Mouse (Mus musculus): ENCODE data around the gene Otog. TPM values are rescaled to one million over a fixed set of nuclear protein-coding genes. Genes with fewer than 3 reads are reported as not detected.

Otog gene
- polyA plus RNA-seq, 1 experiment from 2014 or later: 0.04 TPM

DNA sequence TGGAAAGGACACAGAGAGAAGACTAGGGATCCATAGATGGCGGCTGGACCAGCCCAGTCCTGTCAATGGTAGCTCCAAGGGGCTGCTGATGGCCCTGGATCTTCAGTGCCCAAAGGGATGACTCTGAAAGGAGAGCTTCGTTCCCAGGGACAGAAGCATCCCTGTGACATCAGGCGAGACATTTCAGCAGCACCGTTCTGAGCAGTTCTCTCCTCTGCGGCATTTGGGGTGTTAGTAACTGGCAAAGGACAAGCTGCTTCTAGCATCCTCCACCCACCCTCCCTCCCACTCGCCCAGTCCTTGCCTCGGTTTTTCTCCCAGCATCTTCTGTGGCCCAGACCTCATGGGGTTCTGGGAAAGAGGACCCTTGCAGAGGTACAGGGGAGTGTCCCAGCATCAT, 41.5 kb downstream of the Otog start:
- Histone ChIP-seq H3K9ac (no peak overlapping the region), H3K4me3 (no peak overlapping the region), H3K36me3 (no peaks in the 10 kb centered on the region), H3K9me3 (no peaks in the 10 kb centered on the region), H3K4me1 (peaks cover 10% of the 10 kb centered on the region), H3K27me3 (replicated peaks) (peaks cover 84% of the 10 kb centered on the region), H3K4me2 (no peak overlapping the region), H3K27ac (replicated peaks) (no peak overlapping the region)
- no peak for ATAC-seq (ENCODE audit: extremely low read depth, insufficient number of reproducible peaks, low FRiP score, low TSS enrichment)
- 46% methylated on average over 7 of the region's 7 CpGs for WGBS

DNA sequence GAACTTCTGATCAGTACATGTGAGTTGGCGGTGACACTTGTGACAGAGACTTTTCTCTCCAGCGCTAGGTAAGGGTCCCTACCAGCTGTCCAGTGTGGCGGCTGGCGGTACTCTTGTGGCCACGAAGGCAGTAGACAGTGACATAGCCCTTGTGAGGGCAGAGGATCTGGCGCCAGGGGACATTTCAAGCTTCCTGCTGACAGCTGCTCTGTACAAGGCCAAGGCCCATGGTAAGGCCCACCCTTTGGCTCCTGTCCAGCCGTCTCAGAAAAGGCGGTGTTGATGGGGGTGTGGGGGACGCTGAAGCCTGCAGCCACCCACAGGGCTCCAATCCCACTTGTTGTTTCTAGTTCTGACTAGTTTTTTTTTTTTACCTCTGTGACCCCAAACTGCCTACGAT, 42.9 kb downstream of the Otog start:
- peaks cover 10% of the 10 kb centered on the region for H3K4me1 ChIP-seq
- no peaks in the 10 kb centered on the region for H3K36me3 ChIP-seq
- H3K9ac ChIP-seq: peak overlapping the region; percentile 19; the same call in 1 of the 2 replicates
- H3K4me3 ChIP-seq: no peak overlapping the region
- peaks cover 86% of the 10 kb centered on the region for H3K27me3 ChIP-seq (replicated peaks)
- WGBS: 39% methylated on average over 10 of the region's 10 CpGs
- H3K9me3 ChIP-seq: no peaks in the 10 kb centered on the region
- H3K27ac ChIP-seq (replicated peaks): no peak overlapping the region
- H3K4me2 ChIP-seq: no peak overlapping the region
- ATAC-seq (ENCODE audit: extremely low read depth, insufficient number of reproducible peaks, low FRiP score, low TSS enrichment): no peak

DNA sequence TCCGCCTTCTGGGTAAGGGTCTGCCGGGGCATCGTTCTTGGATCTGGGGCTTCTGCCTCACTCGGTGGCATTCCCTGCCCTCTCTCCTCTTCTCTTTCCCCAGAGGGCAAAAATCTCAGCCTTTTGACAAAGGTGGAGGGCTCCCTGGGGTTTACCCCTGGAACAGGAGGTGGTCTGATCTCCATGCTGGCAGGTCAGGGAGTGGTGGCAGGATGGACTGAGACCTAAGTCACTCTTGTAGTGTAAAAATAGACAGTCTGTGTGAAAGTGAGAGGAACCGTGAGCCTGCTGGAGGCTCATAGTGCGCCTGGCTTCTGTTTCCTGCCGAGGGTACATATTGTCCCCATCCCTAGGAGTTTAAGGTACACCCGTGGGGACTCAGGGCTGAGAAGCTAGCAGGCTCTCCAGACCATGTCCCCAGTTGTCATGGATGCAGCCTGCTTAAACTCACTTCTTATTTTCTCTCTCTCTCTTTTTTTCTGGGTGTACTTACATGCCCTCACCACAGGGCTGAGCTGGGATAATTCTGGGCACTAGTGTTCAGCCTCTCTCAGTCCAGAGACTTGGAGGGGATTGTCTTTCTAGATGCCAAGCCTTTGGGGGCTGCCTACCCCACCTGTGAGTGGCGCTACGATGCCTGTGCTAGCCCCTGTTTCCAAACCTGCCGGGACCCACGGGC, 44.5 kb downstream of the Otog start:
- 73% methylated on average over 12 of the region's 12 CpGs for WGBS
- Histone ChIP-seq H3K4me1 (peaks cover 10% of the 10 kb centered on the region), H3K9me3 (no peaks in the 10 kb centered on the region), H3K27ac (replicated peaks) (no peak overlapping the region), H3K36me3 (no peaks in the 10 kb centered on the region), H3K4me2 (no peak overlapping the region), H3K9ac (no peak overlapping the region), H3K27me3 (replicated peaks) (peaks cover 91% of the 10 kb centered on the region), H3K4me3 (no peak overlapping the region)
- no peak for ATAC-seq (ENCODE audit: extremely low read depth, insufficient number of reproducible peaks, low FRiP score, low TSS enrichment)

DNA sequence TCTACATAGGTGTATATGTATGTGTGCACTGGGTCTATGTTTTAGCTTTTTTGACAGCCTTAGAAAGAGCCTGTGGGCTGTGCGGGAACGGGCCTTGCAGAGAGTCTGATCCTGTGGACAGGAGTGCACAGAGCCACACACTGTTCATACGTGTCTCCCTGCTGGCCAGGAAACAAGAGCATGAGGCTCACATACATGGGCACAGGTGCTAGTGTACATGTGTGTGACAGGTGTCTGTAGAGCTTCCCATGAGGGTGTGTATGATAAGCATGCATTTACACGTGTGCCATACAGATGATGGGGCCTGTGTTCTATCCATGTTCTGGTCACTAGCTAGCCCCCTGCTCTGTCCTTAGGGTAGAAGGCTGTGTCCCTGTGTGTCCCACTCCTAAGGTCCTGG, 45.6 kb downstream of the Otog start:
- no peak overlapping the region for H3K27ac ChIP-seq (replicated peaks)
- H3K4me1 ChIP-seq: peaks cover 10% of the 10 kb centered on the region
- H3K27me3 ChIP-seq (replicated peaks): peaks cover 88% of the 10 kb centered on the region
- no peak for ATAC-seq (ENCODE audit: extremely low read depth, insufficient number of reproducible peaks, low FRiP score, low TSS enrichment)
- H3K4me3 ChIP-seq: no peak overlapping the region
- H3K9ac ChIP-seq: no peak overlapping the region
- no peaks in the 10 kb centered on the region for H3K36me3 ChIP-seq
- H3K9me3 ChIP-seq: no peaks in the 10 kb centered on the region
- no peak overlapping the region for H3K4me2 ChIP-seq
- 80% methylated on average over 4 of the region's 4 CpGs for WGBS

DNA sequence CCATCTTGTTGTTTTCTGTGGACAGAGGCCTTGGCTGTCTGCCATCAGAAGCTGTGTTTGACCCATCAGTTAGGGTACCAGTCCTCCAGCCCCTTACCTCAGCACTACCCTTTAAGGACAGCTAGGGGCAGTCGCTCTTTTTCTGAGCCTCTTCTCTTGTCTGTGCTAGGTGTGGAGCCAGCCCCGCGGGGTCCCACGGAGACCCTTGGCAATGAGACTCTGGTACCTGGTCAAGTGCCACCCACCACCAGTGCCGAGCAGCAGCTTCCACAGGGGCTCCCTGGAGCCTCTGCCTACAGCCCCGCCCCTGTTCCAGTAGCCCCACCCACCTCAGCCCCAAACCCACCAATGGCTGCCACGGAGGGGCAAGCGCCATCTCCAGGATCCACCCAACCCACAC, 46.3 kb downstream of the Otog start:
- H3K4me1 ChIP-seq: peaks cover 10% of the 10 kb centered on the region
- H3K4me2 ChIP-seq: no peak overlapping the region
- no peaks in the 10 kb centered on the region for H3K36me3 ChIP-seq
- ATAC-seq (ENCODE audit: extremely low read depth, insufficient number of reproducible peaks, low FRiP score, low TSS enrichment): no peak
- no peak overlapping the region for H3K27ac ChIP-seq (replicated peaks)
- H3K9ac ChIP-seq: no peak overlapping the region
- no peak overlapping the region for H3K4me3 ChIP-seq
- H3K9me3 ChIP-seq: no peaks in the 10 kb centered on the region
- 23% methylated on average over 8 of the region's 8 CpGs for WGBS
- peaks cover 88% of the 10 kb centered on the region for H3K27me3 ChIP-seq (replicated peaks)

DNA sequence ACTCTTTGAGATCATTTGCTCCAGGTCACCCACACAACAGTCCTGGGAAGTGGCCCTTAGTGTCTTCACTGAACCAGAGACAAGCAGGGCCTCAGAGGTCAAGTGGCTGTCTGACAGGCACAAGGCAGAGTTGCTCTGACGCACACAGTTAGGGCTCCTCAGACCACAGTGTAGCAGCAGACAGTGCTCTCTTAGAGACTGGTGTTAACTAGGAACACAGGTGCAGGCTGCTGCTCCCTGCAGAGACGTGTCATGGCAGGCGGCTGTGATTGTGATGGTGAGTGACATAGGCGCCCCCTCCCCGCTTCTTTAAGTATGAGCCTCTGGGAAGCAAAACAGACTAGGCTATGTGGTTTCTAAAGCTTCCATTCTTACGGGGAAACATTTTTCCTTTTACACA, 55.5 kb downstream of the Otog start:
- H3K27ac ChIP-seq (replicated peaks): no peak overlapping the region
- H3K4me3 ChIP-seq: no peak overlapping the region
- H3K9me3 ChIP-seq: no peaks in the 10 kb centered on the region
- H3K9ac ChIP-seq: no peak overlapping the region
- WGBS: 17% methylated on average over 6 of the region's 6 CpGs
- no peak for ATAC-seq (ENCODE audit: extremely low read depth, insufficient number of reproducible peaks, low FRiP score, low TSS enrichment)
- peaks cover 91% of the 10 kb centered on the region for H3K27me3 ChIP-seq (replicated peaks)
- H3K4me2 ChIP-seq: no peak overlapping the region
- H3K36me3 ChIP-seq: no peaks in the 10 kb centered on the region
- H3K4me1 ChIP-seq: no peaks in the 10 kb centered on the region

DNA sequence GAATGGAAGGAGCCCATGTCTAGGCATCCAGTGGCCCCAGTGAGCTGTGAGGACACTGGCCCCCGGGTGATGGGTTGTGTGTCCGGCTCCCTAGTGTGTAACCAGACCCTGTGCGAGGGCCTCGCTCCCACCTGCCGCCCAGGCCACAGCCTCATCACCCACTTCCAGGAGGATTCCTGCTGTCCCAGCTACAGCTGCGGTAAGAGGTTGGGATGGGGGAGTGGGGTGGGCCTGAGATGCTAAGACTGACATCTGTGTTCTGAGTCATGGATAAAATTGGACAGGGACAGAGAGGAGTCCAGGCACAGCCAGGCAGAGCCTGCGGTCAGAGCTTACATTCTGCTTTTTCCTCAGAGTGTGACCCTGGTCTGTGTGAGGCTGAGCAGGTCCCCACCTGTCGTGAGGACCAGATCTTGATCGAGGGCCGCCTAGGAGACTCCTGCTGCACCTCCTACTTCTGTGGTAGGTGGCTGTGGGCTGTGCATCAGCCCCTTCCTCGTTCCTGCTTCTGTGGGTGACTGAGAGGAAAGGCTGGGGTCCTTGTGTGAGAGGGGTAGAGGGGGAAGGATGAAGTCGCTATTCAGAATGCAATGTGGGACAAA, 60.3 kb downstream of the Otog start:
- no peak overlapping the region for H3K9ac ChIP-seq
- H3K4me3 ChIP-seq: no peak overlapping the region
- no peak for ATAC-seq (ENCODE audit: extremely low read depth, insufficient number of reproducible peaks, low FRiP score, low TSS enrichment)
- no peaks in the 10 kb centered on the region for H3K4me1 ChIP-seq
- H3K36me3 ChIP-seq: no peaks in the 10 kb centered on the region
- no peak overlapping the region for H3K27ac ChIP-seq (replicated peaks)
- H3K27me3 ChIP-seq (replicated peaks): peaks cover 92% of the 10 kb centered on the region
- no peak overlapping the region for H3K4me2 ChIP-seq
- no peaks in the 10 kb centered on the region for H3K9me3 ChIP-seq
- WGBS: 69% methylated on average over 12 of the region's 12 CpGs

DNA sequence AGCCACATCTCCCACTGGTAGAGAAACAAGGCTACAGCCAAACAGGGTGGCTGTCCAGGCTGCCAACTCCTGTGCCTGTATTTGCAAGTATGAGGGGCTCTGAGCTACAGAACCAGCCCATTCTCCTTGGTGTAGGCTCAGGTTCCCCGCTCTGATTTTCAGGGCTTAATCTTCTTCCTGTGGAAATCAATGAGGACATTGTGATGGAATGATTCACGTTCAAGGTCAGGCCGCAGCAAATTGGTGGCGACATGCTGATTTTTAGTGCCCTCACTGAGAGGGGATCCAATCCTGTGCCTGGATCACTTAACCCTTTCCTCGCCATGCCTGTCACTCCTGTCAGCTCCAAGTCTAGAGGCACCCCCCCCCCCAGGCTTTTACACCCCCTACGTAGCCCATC, 72.7 kb downstream of the Otog start:
- H3K9me3 ChIP-seq: no peaks in the 10 kb centered on the region
- no peak for ATAC-seq (ENCODE audit: extremely low read depth, insufficient number of reproducible peaks, low FRiP score, low TSS enrichment)
- H3K4me3 ChIP-seq: no peak overlapping the region
- H3K27me3 ChIP-seq (replicated peaks): peaks cover 25% of the 10 kb centered on the region; the same call in 1 of the 2 replicates
- H3K4me1 ChIP-seq: peaks cover 9% of the 10 kb centered on the region
- H3K27ac ChIP-seq (replicated peaks): no peak overlapping the region
- H3K4me2 ChIP-seq: no peak overlapping the region
- no peak overlapping the region for H3K9ac ChIP-seq
- 39% methylated on average over 6 of the region's 6 CpGs for whole genome bisulfite sequencing
- H3K36me3 ChIP-seq: no peaks in the 10 kb centered on the region

DNA sequence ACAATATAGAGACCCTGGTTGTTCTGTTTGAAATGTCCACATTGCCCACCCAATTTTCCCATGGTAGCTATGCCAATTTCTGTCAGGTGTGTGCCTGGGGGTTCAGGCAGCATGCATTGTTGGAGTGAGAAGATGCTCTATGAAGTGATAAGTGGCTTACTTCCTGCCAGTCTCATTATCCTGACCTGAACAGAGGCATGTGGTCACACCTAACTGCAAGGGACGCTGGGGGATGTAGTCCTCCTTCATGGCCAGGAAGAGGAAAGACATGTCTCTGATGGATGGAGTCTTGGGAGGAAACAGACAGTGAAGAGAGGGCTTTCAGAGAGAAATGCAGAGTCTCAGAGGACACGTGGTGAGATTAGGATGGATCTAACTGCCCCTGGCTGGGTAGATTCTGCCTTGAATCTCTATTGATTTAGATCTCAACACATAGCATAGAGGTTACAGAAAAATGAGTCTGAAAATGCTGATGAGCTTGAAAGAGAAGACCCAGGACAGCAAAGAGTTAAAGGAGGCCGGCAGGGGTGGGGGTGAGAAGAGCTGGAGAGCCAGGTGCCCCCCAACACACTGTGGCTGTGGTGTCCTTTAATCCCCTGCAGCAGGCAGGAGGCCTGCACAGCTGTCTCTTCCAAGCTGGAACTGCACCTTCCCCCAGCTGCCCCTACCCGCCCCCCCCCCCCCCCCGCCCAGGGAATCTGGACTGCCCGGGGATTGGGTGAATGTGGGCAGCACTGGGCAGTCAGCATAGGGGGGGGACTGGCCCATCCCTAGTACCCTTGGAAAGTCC, 73.6 kb downstream of the Otog start:
- Histone ChIP-seq H3K27me3 (replicated peaks) (peaks cover 19% of the 10 kb centered on the region; the same call in 1 of the 2 replicates), H3K9ac (no peak overlapping the region), H3K4me1 (peaks cover 9% of the 10 kb centered on the region), H3K4me3 (no peak overlapping the region), H3K4me2 (no peak overlapping the region), H3K9me3 (no peaks in the 10 kb centered on the region), H3K27ac (replicated peaks) (no peak overlapping the region), H3K36me3 (no peaks in the 10 kb centered on the region)
- no peak for ATAC-seq (ENCODE audit: extremely low read depth, insufficient number of reproducible peaks, low FRiP score, low TSS enrichment)
- 17% methylated on average over 6 of the region's 6 CpGs for WGBS

DNA sequence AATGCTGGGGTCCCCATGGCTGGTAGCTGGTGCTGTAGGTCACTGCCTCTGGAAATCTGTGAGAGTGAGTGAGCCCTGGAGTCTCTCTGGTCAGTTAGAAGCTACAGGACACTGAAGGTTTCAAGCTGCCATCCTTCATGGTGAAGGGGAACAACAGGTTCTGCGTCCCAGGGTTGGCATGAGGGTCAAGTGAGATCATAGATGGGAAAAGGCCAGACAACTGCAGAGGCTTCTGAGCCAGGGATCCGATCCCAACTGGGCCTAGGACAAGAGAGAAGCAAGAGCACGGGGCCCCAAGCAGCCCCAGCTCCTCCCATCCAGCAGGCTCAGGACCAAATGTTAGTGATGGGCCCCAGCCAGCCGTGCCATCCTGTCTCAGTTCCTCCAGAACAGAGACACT, 74.9 kb downstream of the Otog start:
- Histone ChIP-seq H3K27ac (replicated peaks) (no peak overlapping the region), H3K4me3 (no peak overlapping the region), H3K4me2 (no peak overlapping the region), H3K9ac (no peak overlapping the region), H3K9me3 (no peaks in the 10 kb centered on the region), H3K36me3 (no peaks in the 10 kb centered on the region), H3K27me3 (replicated peaks) (peaks cover 12% of the 10 kb centered on the region; the same call in 1 of the 2 replicates), H3K4me1 (peaks cover 9% of the 10 kb centered on the region)
- no peak; the same call in 1 of the 2 replicates for ATAC-seq (ENCODE audit: extremely low read depth, insufficient number of reproducible peaks, low FRiP score, low TSS enrichment)
- WGBS: 61% methylated on average over 4 of the region's 4 CpGs

DNA sequence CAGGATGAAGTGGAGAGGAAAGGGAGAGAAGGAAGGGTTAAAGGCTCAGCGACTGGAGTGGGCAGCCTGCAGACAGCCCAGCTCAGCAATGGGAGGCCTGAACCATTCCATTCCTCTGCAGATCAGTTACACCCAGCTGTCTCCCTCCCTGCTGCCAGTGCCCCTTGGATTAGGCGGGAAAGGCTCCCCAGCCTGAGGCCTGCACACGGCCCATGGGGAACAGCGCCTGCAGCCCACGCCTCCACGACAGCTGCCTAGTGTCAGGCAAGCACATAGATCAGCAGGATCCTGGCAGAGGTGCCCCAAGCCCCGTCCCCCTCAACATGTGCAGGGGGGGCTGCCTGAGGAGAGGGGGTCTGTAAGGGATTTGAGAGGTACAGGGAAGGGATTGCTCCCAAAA, 76.2 kb downstream of the Otog start:
- peaks cover 9% of the 10 kb centered on the region for H3K4me1 ChIP-seq
- no peak for ATAC-seq (ENCODE audit: extremely low read depth, insufficient number of reproducible peaks, low FRiP score, low TSS enrichment)
- no peak overlapping the region for H3K4me2 ChIP-seq
- whole genome bisulfite sequencing: 13% methylated on average over 7 of the region's 7 CpGs
- no peak overlapping the region for H3K9ac ChIP-seq
- no peaks in the 10 kb centered on the region for H3K36me3 ChIP-seq
- no peaks in the 10 kb centered on the region for H3K9me3 ChIP-seq
- H3K27ac ChIP-seq (replicated peaks): no peak overlapping the region
- no peak overlapping the region for H3K4me3 ChIP-seq
- H3K27me3 ChIP-seq (replicated peaks): peaks cover 10% of the 10 kb centered on the region; the same call in 1 of the 2 replicates
